Mouse (Mus musculus): ENCODE measurements around the gene Rbp4.

Gene Rbp4

GRCm38 (mm10) chr19:38089358-38089757, 35.7 kb downstream of the Rbp4 start:
- in situ Hi-C loops (cut with MboI) = no loop called here

GRCm38 (mm10) chr19:38086948-38087551, 38.0 kb downstream of the Rbp4 start:
- in situ Hi-C loops (cut with MboI) = no loop called here

- in situ Hi-C loops (cut with MboI) = no loop called here
Observed at GRCm38 (mm10) chr19:38085841-38086240, 39.2 kb downstream of the Rbp4 start.

GRCm38 (mm10) chr19:38082931-38083525, 42.1 kb downstream of the Rbp4 start:
- in situ Hi-C loops (cut with MboI) = no loop called here

- in situ Hi-C loops (cut with MboI) = no loop called here
Observed at GRCm38 (mm10) chr19:38081361-38081760, 43.7 kb downstream of the Rbp4 start.

GRCm38 (mm10) chr19:38077851-38078540, 47.1 kb downstream of the Rbp4 start:
- in situ Hi-C loops (cut with MboI) = no loop called here

GRCm38 (mm10) chr19:38076251-38076650, 48.8 kb downstream of the Rbp4 start:
- in situ Hi-C loops (cut with MboI) = no loop called here

GRCm38 (mm10) chr19:38075051-38075450, 50.0 kb downstream of the Rbp4 start:
- in situ Hi-C loops (cut with MboI) = no loop called here

GRCm38 (mm10) chr19:38073226-38073625, 51.9 kb downstream of the Rbp4 start:
- in situ Hi-C loops (cut with MboI) = no loop called here
